Mouse (Mus musculus) heart, embryonic 13.5 days (tissue): ENCODE data around the gene Wnk2. TPM values are rescaled to one million over a fixed set of nuclear protein-coding genes. Genes with fewer than 3 reads are reported as not detected.

Experiments
- ATAC-seq: fragments of 200-750 bp; cut with Nextera tagmentation; 2 replicates; pipeline ENCODE4 v1.8.0; 2017; ENCODE audit warnings: moderate TSS enrichment; ENCODE audit not compliant: insufficient number of reproducible peaks, low FRiP score, low TSS enrichment; ENCODE audit errors: extremely low read depth
- H3K27ac ChIP-seq: fragments of 300-500 bp; sonication (generic); replicated peaks from 2 replicates; pipeline ENCODE4 v1.5.1; 2015; ENCODE audit warnings: moderate library complexity, mild to moderate bottlenecking, inconsistent platforms
- H3K27me3 ChIP-seq: fragments of 300-500 bp; sonication (generic); replicated peaks from 2 replicates; pipeline ENCODE4 v1.6.1; 2015; ENCODE audit warnings: mild to moderate bottlenecking, inconsistent platforms
- H3K36me3 ChIP-seq: fragments of 300-500 bp; sonication (generic); 2 replicates; pipeline ENCODE4 v1.6.1; 2015; ENCODE audit warnings: mild to moderate bottlenecking, inconsistent platforms
- H3K4me1 ChIP-seq: fragments of 300-500 bp; sonication (generic); 2 replicates; pipeline ENCODE4 v1.6.1; 2015; ENCODE audit warnings: inconsistent platforms
- H3K4me2 ChIP-seq: fragments of 300-500 bp; sonication (generic); 2 replicates; pipeline ENCODE4 v1.6.1; 2015; ENCODE audit warnings: inconsistent platforms, mild to moderate bottlenecking, moderate library complexity
- H3K4me3 ChIP-seq: fragments of 300-500 bp; sonication (generic); 2 replicates; pipeline ENCODE4 v1.5.1; 2015; ENCODE audit warnings: moderate library complexity, mild to moderate bottlenecking, inconsistent platforms
- H3K9ac ChIP-seq: fragments of 300-500 bp; sonication (generic); 2 replicates; pipeline ENCODE4 v1.6.1; 2015; ENCODE audit warnings: inconsistent platforms, mild to moderate bottlenecking, moderate library complexity
- H3K9me3 ChIP-seq: fragments of 300-500 bp; sonication (generic); 2 replicates; pipeline ENCODE4 v1.6.1; 2016; ENCODE audit warnings: inconsistent platforms
- WGBS: fragments of 180-500 bp; shearing (Covaris S2); methylation state at CpG from one replicate; pipeline ENCODE4 v1.1.7; 2015; ENCODE audit warnings: mixed read lengths; 5-methylcytosine and 5-hydroxymethylcytosine counted together
- polyA plus RNA-seq: library from polyadenylated mRNA; unstranded; fragments of >200 nt; fragmentation: Nextera tagmentation; extraction: Ambion mirVana; gene quantifications from 2 replicates; pipeline ENCODE4 v1.2.1, GENCODE M21; 2015

Wnk2 gene
- 0.98 and 1.5 TPM in 2 replicates for polyA plus RNA-seq

GRCm38 (mm10) chr13:49147858-49148226 lies at the start of gene Wnk2:
Gene Wnk2 (minus strand): TSS chr13:49148014.
- Histone ChIP-seq H3K27ac (no peak within 1 kb of the TSS), H3K4me2 (peak within 1 kb of the TSS; percentile 99)

DNA sequence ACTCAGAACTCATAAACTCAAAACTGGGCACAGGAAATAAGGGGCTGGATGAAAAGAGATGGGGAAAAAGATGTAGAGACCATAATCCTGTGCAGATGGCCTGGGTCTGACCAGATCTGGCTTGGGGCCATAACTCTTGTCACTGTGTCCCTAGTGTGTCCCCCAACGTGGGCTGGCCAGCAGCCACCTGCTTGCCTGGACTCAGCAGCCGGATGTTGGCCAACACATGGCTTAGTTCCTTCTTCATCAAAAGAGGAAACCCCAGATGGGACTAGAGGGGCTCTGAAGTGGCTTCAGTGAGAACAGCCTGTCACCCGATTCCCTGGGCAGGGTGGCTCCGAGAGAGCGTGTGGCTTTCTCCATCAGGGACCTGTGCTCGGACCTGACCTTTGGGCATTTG lies 49.0 kb upstream of the Wnk2 start:
- Histone ChIP-seq H3K36me3 (peaks cover 38% of the 10 kb centered on the region), H3K4me1 (peaks cover 16% of the 10 kb centered on the region), H3K27ac (no peak overlapping the region), H3K4me3 (no peak overlapping the region), H3K9ac (no peak overlapping the region), H3K9me3 (no peaks in the 10 kb centered on the region), H3K27me3 (no peaks in the 10 kb centered on the region), H3K4me2 (no peak overlapping the region)
- 71% methylated on average over 6 of the region's 6 CpGs for WGBS
- no peak for ATAC-seq

More at GRCm38 (mm10) chr13:49147858-49148226, at the start of gene Wnk2:
- Histone ChIP-seq H3K36me3 (no peaks in the 10 kb centered on the region), H3K9me3 (no peaks in the 10 kb centered on the region), H3K27me3 (peaks cover 82% of the 10 kb centered on the region), H3K4me3 (peak within 1 kb of the TSS; percentile 76), H3K9ac (peak within 1 kb of the TSS; percentile 82), H3K4me1 (peaks cover 39% of the 10 kb centered on the region)
- under 1% methylated on average over 35 of the region's 43 CpGs for WGBS
- ATAC-seq, result peak; percentile 19; the same call in 1 of the 2 replicates

GRCm38 (mm10) chr13:49196211-49196610 lies 48.4 kb upstream of the Wnk2 start:
- 75% methylated on average over 5 of the region's 5 CpGs for WGBS
- no peak overlapping the region for H3K4me3 ChIP-seq
- H3K9me3 ChIP-seq, result no peaks in the 10 kb centered on the region
- ATAC-seq, result no peak
- peaks cover 22% of the 10 kb centered on the region for H3K4me1 ChIP-seq
- no peak overlapping the region for H3K27ac ChIP-seq
- H3K9ac ChIP-seq, result no peak overlapping the region
- no peaks in the 10 kb centered on the region for H3K27me3 ChIP-seq
- H3K4me2 ChIP-seq, result no peak overlapping the region
- peaks cover 36% of the 10 kb centered on the region for H3K36me3 ChIP-seq

DNA sequence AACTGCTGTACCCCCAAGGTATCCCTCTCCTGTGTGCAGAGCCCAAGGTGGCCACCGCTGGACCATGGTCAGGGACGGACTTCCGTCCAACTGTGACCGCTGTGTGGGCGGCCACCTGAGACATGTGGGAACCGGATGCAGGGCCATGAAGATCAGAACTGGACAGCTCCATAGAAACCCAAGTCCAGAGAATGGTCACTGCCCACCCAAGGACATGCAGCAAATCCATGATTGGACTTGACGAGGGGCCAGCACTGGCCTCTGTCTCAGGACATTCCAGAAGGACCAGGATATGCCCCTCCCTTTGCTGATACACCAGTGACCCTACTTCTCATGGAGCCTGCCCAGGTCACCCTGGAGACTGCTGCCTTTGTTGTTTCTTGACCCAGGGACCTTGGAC lies 47.8 kb upstream of the Wnk2 start:
- H3K4me3 ChIP-seq, result no peak overlapping the region
- no peaks in the 10 kb centered on the region for H3K9me3 ChIP-seq
- no peaks in the 10 kb centered on the region for H3K27me3 ChIP-seq
- H3K27ac ChIP-seq, result no peak overlapping the region
- peaks cover 36% of the 10 kb centered on the region for H3K36me3 ChIP-seq
- 75% methylated on average over 7 of the region's 7 CpGs for WGBS
- no peak overlapping the region for H3K4me2 ChIP-seq
- H3K4me1 ChIP-seq, result peaks cover 28% of the 10 kb centered on the region
- H3K9ac ChIP-seq, result no peak overlapping the region
- ATAC-seq, result no peak

GRCm38 (mm10) chr13:49194811-49195210 lies 47.0 kb upstream of the Wnk2 start:
- H3K9me3 ChIP-seq, result no peaks in the 10 kb centered on the region
- peaks cover 36% of the 10 kb centered on the region for H3K36me3 ChIP-seq
- ATAC-seq, result no peak
- H3K9ac ChIP-seq, result no peak overlapping the region
- H3K27me3 ChIP-seq, result no peaks in the 10 kb centered on the region
- no peak overlapping the region for H3K4me3 ChIP-seq
- no peak overlapping the region for H3K27ac ChIP-seq
- no peak overlapping the region for H3K4me2 ChIP-seq
- WGBS, result 92% methylated on average over 13 of the region's 13 CpGs
- H3K4me1 ChIP-seq, result peaks cover 36% of the 10 kb centered on the region

GRCm38 (mm10) chr13:49193650-49194049 lies 45.8 kb upstream of the Wnk2 start:
- no peak for ATAC-seq
- no peak overlapping the region for H3K27ac ChIP-seq
- no peaks in the 10 kb centered on the region for H3K27me3 ChIP-seq
- H3K36me3 ChIP-seq, result peaks cover 36% of the 10 kb centered on the region
- H3K9me3 ChIP-seq, result no peaks in the 10 kb centered on the region
- H3K9ac ChIP-seq, result no peak overlapping the region
- peaks cover 48% of the 10 kb centered on the region for H3K4me1 ChIP-seq
- WGBS, result 90% methylated on average over 17 of the region's 17 CpGs
- H3K4me3 ChIP-seq, result no peak overlapping the region
- no peak overlapping the region for H3K4me2 ChIP-seq

- Histone ChIP-seq H3K4me2 (no peak overlapping the region), H3K9me3 (no peaks in the 10 kb centered on the region), H3K4me3 (no peak overlapping the region), H3K4me1 (peaks cover 56% of the 10 kb centered on the region), H3K36me3 (peaks cover 36% of the 10 kb centered on the region), H3K9ac (peak overlapping the region; percentile 44), H3K27ac (no peak overlapping the region), H3K27me3 (no peaks in the 10 kb centered on the region)
- ATAC-seq, result no peak
- 69% methylated on average over 16 of the region's 16 CpGs for WGBS
Measured at GRCm38 (mm10) chr13:49192156-49192855, 44.5 kb upstream of the Wnk2 start.

GRCm38 (mm10) chr13:49191673-49192035 lies 43.8 kb upstream of the Wnk2 start:
- H3K27ac ChIP-seq, result peak overlapping the region; percentile 28; the same call in 1 of the 2 replicates
- WGBS, result 51% methylated on average over 5 of the region's 5 CpGs
- no peaks in the 10 kb centered on the region for H3K27me3 ChIP-seq
- H3K4me2 ChIP-seq, result 0 out of 2 replicates have a peak overlapping the region, but pooled peaks have one; percentile 18
- H3K9ac ChIP-seq, result peak overlapping the region; percentile 1
- no peak overlapping the region for H3K4me3 ChIP-seq
- H3K4me1 ChIP-seq, result peaks cover 56% of the 10 kb centered on the region
- peaks cover 30% of the 10 kb centered on the region for H3K36me3 ChIP-seq
- H3K9me3 ChIP-seq, result no peaks in the 10 kb centered on the region
- ATAC-seq, result no peak

DNA sequence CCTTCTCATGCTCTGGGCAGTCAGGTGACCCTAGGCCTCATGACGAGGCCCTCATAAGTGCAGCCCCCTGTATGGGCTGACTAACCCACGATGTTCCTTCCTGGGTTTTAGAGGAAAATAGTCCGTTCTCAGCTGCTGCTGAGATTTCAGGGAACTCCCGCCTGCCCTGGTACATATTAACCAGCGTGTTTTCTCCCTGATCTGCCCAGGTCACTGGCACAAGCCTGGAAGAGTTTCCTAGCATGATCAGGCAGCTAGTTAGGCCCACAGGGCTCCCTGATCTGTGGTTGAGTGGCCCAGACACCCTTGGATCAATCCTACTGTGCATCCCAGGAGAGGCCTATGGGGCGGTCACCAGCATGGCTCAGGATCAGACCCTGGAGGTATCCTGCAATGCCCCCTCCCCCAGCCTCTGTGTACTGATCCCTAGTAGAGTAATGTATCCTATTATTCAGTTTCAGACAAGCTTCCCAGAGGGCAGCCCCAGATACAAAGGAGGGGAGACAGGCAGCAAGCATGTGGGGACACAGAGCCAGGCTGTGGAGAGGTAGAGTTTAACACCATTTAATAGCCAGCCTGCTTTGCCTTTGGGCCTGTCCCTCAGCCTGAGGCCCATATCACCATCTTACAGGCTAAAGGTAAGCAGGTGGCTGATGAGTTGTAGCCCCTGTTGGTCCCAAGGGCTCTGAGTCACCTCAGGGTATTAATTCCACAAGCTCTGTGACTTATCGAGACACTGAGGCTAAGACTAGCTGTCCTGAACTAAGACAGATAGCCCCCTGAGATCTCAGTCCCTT lies 43.3 kb upstream of the Wnk2 start:
- peak overlapping the region; percentile 36; the same call in 1 of the 2 replicates for H3K27ac ChIP-seq
- peaks cover 24% of the 10 kb centered on the region for H3K36me3 ChIP-seq
- ATAC-seq, result no peak
- no peak overlapping the region for H3K4me3 ChIP-seq
- no peaks in the 10 kb centered on the region for H3K9me3 ChIP-seq
- H3K9ac ChIP-seq, result peak overlapping the region; percentile 1
- 75% methylated on average over 7 of the region's 7 CpGs for WGBS
- H3K27me3 ChIP-seq, result no peaks in the 10 kb centered on the region
- H3K4me2 ChIP-seq, result no peak overlapping the region
- H3K4me1 ChIP-seq, result peaks cover 59% of the 10 kb centered on the region

DNA sequence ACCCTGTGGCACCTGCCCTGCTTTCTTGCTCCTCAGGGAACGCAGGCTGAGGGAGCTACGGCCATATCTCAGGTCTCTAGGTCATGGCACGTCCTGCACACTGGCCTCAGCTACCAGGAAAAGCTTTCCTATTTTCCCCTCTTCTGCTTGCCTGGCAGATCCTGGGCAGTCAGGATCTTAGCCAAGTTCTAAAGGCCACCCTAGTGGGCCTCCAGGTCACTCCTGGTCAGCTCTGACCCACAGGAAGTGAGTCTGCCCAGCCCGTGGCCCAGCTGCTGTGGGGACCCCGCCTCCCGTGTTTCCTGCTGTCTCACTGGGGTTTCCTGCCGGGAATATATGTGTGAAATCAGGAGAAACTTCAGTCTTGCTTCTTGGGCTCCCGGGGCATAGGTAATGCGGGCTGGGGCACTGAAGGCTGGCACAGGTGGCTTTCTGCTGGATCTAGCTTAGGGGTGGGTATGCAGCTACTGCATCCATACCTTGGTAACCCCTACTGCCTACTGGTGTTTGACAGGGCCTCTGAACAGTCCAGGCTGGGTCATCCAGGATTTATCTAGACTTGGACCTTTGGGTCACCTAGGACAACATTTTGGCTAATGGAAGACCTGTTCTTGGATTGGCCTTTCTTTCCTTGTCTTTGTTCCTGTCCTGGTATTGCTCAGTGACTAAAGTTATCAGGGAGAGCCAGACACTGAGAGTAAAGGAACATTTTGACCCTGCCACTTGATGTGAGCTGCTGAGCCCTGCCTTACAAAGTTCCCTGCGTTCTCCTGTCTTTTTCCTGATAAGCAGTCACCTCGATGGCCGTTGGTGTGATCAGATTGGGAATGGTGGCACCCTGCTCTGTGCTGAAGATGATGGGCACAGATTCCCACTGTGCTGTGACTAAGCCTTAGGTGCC lies 42.4 kb upstream of the Wnk2 start:
- H3K27ac ChIP-seq, result peak overlapping the region; percentile 42
- H3K4me3 ChIP-seq, result no peak overlapping the region
- H3K36me3 ChIP-seq, result peaks cover 15% of the 10 kb centered on the region
- no peak for ATAC-seq
- H3K9ac ChIP-seq, result peak overlapping the region; percentile 1
- H3K4me2 ChIP-seq, result peak overlapping the region; percentile 99; the same call in 1 of the 2 replicates
- WGBS, result 50% methylated on average over 12 of the region's 12 CpGs
- H3K4me1 ChIP-seq, result peaks cover 59% of the 10 kb centered on the region
- H3K27me3 ChIP-seq, result no peaks in the 10 kb centered on the region
- no peaks in the 10 kb centered on the region for H3K9me3 ChIP-seq

DNA sequence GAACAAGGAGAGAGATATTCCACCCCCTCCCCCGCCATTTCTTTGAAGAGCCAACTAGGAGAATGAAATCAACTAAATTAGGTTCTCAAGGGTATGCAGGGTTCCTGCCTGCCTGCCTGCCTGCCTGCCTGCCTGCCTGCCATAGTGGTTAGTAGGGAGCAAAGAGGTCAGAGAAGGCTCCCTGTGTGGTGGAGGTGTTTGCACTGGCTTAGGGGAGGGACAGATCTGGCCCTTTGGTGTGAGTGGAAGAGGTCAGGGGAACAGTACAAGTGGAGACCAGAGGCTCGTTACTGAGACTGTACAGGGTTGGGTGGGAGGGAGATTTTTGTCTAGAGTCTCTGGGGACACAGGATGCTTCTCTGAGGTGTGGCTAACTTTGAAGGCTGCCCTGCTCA lies 41.1 kb upstream of the Wnk2 start:
- no peak for ATAC-seq
- H3K27ac ChIP-seq, result no peak overlapping the region; the same call in 1 of the 2 replicates
- peak overlapping the region; percentile 99 for H3K4me2 ChIP-seq
- H3K9me3 ChIP-seq, result no peaks in the 10 kb centered on the region
- 54% methylated on average over 2 of the region's 2 CpGs for WGBS
- H3K4me3 ChIP-seq, result peak overlapping the region; percentile 88
- H3K9ac ChIP-seq, result peak overlapping the region; percentile 91; the same call in 1 of the 2 replicates
- H3K4me1 ChIP-seq, result peaks cover 59% of the 10 kb centered on the region
- no peaks in the 10 kb centered on the region for H3K27me3 ChIP-seq
- H3K36me3 ChIP-seq, result 0 out of 2 replicates have a peak, but pooled peaks cover 5% of the 10 kb centered on the region
